ENCODE assay signal across 8 mouse cellular contexts in the genomic region with DNA sequence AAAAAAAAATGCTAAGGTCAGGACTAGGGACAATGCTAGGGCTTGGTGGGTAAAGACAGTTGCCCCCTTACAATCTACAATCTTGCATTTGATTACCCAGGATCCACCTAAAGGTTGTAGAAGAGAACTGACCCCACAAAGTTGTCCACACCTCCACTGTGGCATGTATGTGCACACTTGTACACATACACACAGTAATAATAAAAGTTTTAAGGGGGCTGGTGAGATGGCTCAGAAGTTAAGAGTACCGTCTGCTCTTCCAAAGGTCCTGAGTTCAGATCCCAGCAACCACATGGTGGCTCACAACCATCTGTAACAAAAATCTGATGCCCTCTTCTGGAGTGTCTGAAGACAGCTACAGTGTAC. TPM values are rescaled to one million over a fixed set of nuclear protein-coding genes. Genes with fewer than 3 reads are reported as not detected.
A peak's percentile ranks its signal among the peaks of the same experiment; 100 is the strongest.
DNase-seq lines count a peak whose midpoint lies in the region; ATAC-seq and TF ChIP-seq lines count a peak whose summit lies in the region.

No protein-coding gene starts in this region.

- peak overlapping the region; percentile 87 for H3K4me3 ChIP-seq in liver, embryonic 11.5 days (ENCODE audit: low read depth, low read length)
- no peak overlapping the region; the same call in 1 of the 2 replicates for H3K4me3 ChIP-seq in hindbrain, postnatal 0 days (ENCODE audit: low read length)
- peak overlapping the region; percentile 92 for H3K4me3 ChIP-seq in myocyte
- H3K4me3 ChIP-seq in thymus, adult 2 months (ENCODE audit: control insufficient read depth, insufficient read depth, low read length), result no peak overlapping the region

- peak overlapping the region; percentile 78 for H3K4me2 ChIP-seq in liver, embryonic 11.5 days
- peak overlapping the region; percentile 75 for H3K4me2 ChIP-seq in hindbrain, postnatal 0 days (ENCODE audit: low read depth, low read length)
- H3K4me2 ChIP-seq in myocyte (ENCODE audit: low read depth), result peak overlapping the region; percentile 84

- no peak for ATAC-seq in liver, embryonic 11.5 days (replicated peaks; ENCODE audit: low FRiP score)
- ATAC-seq in hindbrain, postnatal 0 days, result no peak

- no peaks in the 10 kb centered on the region for H3K27me3 ChIP-seq in liver, embryonic 11.5 days (replicated peaks; ENCODE audit: control insufficient read depth, insufficient read depth, low read length)
- no peaks in the 10 kb centered on the region for H3K27me3 ChIP-seq in hindbrain, postnatal 0 days (ENCODE audit: insufficient read depth, low read length)
- H3K27me3 ChIP-seq in myocyte (ENCODE audit: control insufficient read depth, insufficient read depth, insufficient read length), result no peaks in the 10 kb centered on the region
- no peaks in the 10 kb centered on the region for H3K27me3 ChIP-seq in thymus, adult 2 months (ENCODE audit: control insufficient read depth, insufficient read depth, low read length)

- peak overlapping the region; percentile 92; the same call in 1 of the 2 replicates for H3K27ac ChIP-seq in liver, embryonic 11.5 days (ENCODE audit: low read depth, low read length)
- H3K27ac ChIP-seq in hindbrain, postnatal 0 days, result peak overlapping the region; percentile 88; the same call in 1 of the 2 replicates
- H3K27ac ChIP-seq in thymus, adult 2 months (ENCODE audit: control insufficient read depth, insufficient read depth, low read length), result no peak overlapping the region

- no peak for TF ChIP-seq CTCF in hindbrain, postnatal 0 days (IDR thresholded peaks at IDR 0.05; ENCODE audit: low read depth)
- TF ChIP-seq CTCF in thymus, adult 2 months (IDR thresholded peaks at IDR 0.05; ENCODE audit: borderline replicate concordance, control insufficient read depth, extremely low read depth, insufficient read depth, low read length, poor library complexity), result no peak

- no peak for TF ChIP-seq POLR2A in myocyte (IDR thresholded peaks at IDR 0.05; ENCODE audit: insufficient read length, low read depth)
- no peak for TF ChIP-seq POLR2A in thymus, adult 2 months (IDR thresholded peaks at IDR 0.05; ENCODE audit: control insufficient read depth, extremely low read depth, insufficient read depth, low read length, poor library complexity)

- H3K36me3 ChIP-seq in liver, embryonic 11.5 days (ENCODE audit: control insufficient read depth, insufficient read depth, low read length), result peaks cover 2% of the 10 kb centered on the region; the same call in 1 of the 2 replicates
- H3K36me3 ChIP-seq in hindbrain, postnatal 0 days (ENCODE audit: insufficient read depth, low read length), result peaks cover 2% of the 10 kb centered on the region; the same call in 1 of the 2 replicates
- H3K36me3 ChIP-seq in myocyte (ENCODE audit: control insufficient read depth, insufficient read depth), result peaks cover 12% of the 10 kb centered on the region
- H3K36me3 ChIP-seq in thymus, adult 2 months (ENCODE audit: control insufficient read depth, insufficient read depth, low read length), result no peaks in the 10 kb centered on the region; the same call in 1 of the 2 replicates

- H3K4me1 ChIP-seq in liver, embryonic 11.5 days (replicated peaks; ENCODE audit: control insufficient read depth, insufficient read depth, low read length), result peaks cover 3% of the 10 kb centered on the region; the same call in 1 of the 2 replicates
- peaks cover 8% of the 10 kb centered on the region; the same call in 1 of the 2 replicates for H3K4me1 ChIP-seq in hindbrain, postnatal 0 days (ENCODE audit: insufficient read depth, low read length)
- H3K4me1 ChIP-seq in thymus, adult 2 months (replicated peaks; ENCODE audit: control insufficient read depth, insufficient read depth, low read length), result no peaks in the 10 kb centered on the region

- WGBS in liver, embryonic 11.5 days, result 91% methylated on average over 1 of the region's 1 CpGs
- 87% methylated on average over 1 of the region's 1 CpGs for WGBS in hindbrain, postnatal 0 days
- WGBS in thymus, adult 2 months, result 98% methylated on average over 1 of the region's 1 CpGs

- H3ac ChIP-seq in myocyte (ENCODE audit: control insufficient read depth, insufficient read length), result no peak overlapping the region

- peak; percentile 3 for DNase-seq in embryo, embryonic 10.5 days (ENCODE audit: low spot score)
- no peak for DNase-seq in embryo, embryonic 10 days (ENCODE audit: low spot score)
- no peak for DNase-seq in liver, embryonic 11.5 days (ENCODE audit: low spot score)
- no peak for DNase-seq in liver
- no peak for DNase-seq in hindbrain, postnatal 0 days (ENCODE audit: low spot score)
- no peak for DNase-seq in thymus, adult 2 months
- DNase-seq in right cerebral cortex, postnatal 36 days (ENCODE audit: low spot score in 2 of 2), result no peak

- H3K9ac ChIP-seq in liver, embryonic 11.5 days (ENCODE audit: low read depth, low read length), result peak overlapping the region; percentile 86
- no peak overlapping the region; the same call in 1 of the 2 replicates for H3K9ac ChIP-seq in hindbrain, postnatal 0 days (replicated peaks; ENCODE audit: low read length)

- peaks cover 30% of the 10 kb centered on the region for H3K79me2 ChIP-seq in myocyte (ENCODE audit: control insufficient read depth, insufficient read depth)

- no peaks in the 10 kb centered on the region for H3K9me3 ChIP-seq in liver, embryonic 11.5 days (ENCODE audit: control insufficient read depth, low read length)
- no peaks in the 10 kb centered on the region for H3K9me3 ChIP-seq in hindbrain, postnatal 0 days (ENCODE audit: low read length)

TF ChIP-seq in myocyte, 11 proteins besides CTCF, POLR2A, EP300 and RAD21:
- TF ChIP-seq TCF12 (IDR thresholded peaks at IDR 0.05; ENCODE audit: insufficient read depth, poor library complexity, severe bottlenecking) (no peak), USF1 (IDR thresholded peaks at IDR 0.05; ENCODE audit: low read depth) (no peak), TCF3 (IDR thresholded peaks at IDR 0.05; ENCODE audit: insufficient read length, low read depth) (no peak), POLR2AphosphoS2 (IDR thresholded peaks at IDR 0.05; ENCODE audit: insufficient read length, low read depth) (no peak), MYOD1 (IDR thresholded peaks at IDR 0.05; ENCODE audit: control insufficient read depth in 1 of 3, insufficient read length in 2 of 3, low read depth in 2 of 3) (no peak), REST (IDR thresholded peaks at IDR 0.05; ENCODE audit: insufficient read depth, insufficient read length) (no peak), SRF (IDR thresholded peaks at IDR 0.05; ENCODE audit: control insufficient read depth, insufficient read length, low read depth) (no peak), MAX (IDR thresholded peaks at IDR 0.05; ENCODE audit: low read depth) (no peak), E2F4 (IDR thresholded peaks at IDR 0.05; ENCODE audit: insufficient read depth) (no peak), MYOG (IDR thresholded peaks at IDR 0.05; ENCODE audit: control insufficient read depth in 1 of 3, insufficient read depth in 1 of 3, insufficient read length in 2 of 3, low read depth in 2 of 3) (no peak), CEBPB (IDR thresholded peaks at IDR 0.05; ENCODE audit: insufficient read depth, poor library complexity, severe bottlenecking) (no peak)

RNA-seq across cellular contexts. Expression of a gene that starts 1.6 kb away (rescaled TPM):
- 296 and 315 TPM in 2 replicates for polyA plus RNA-seq in liver, embryonic 11.5 days (2014; fragmentation: Nextera tagmentation; extraction: Ambion mirVana)
- total RNA-seq in hindbrain, postnatal 0 days (2014; rRNA removed), result 67.4 and 80.1 TPM in 2 replicates
- polyA plus RNA-seq in hindbrain, postnatal 0 days (2015; fragmentation: Nextera tagmentation; extraction: Ambion mirVana), result 74.1 and 81.1 TPM in 2 replicates
- polyA plus RNA-seq in myocyte (2012; fragmentation: generic; extraction: Trizol), result 204 TPM
- polyA plus RNA-seq in thymus, adult 2 months (2012; rRNA removed), result 187 and 189 TPM in 2 replicates

RNA-seq across cellular contexts. Expression of a gene that starts 28.2 kb away (rescaled TPM):
- polyA plus RNA-seq in liver, embryonic 11.5 days (2014; fragmentation: Nextera tagmentation; extraction: Ambion mirVana), result 39.4 and 45.0 TPM in 2 replicates
- 85.0 and 93.2 TPM in 2 replicates for total RNA-seq in hindbrain, postnatal 0 days (2014; rRNA removed)
- 105 and 107 TPM in 2 replicates for polyA plus RNA-seq in hindbrain, postnatal 0 days (2015; fragmentation: Nextera tagmentation; extraction: Ambion mirVana)
- 57.5 TPM for polyA plus RNA-seq in myocyte (2012; fragmentation: generic; extraction: Trizol)
- polyA plus RNA-seq in thymus, adult 2 months (2012; rRNA removed), result 30.2 and 55.9 TPM in 2 replicates

RNA-seq across cellular contexts. Expression of a gene that starts 42.2 kb away (rescaled TPM):
- polyA plus RNA-seq in liver, embryonic 11.5 days (2014; fragmentation: Nextera tagmentation; extraction: Ambion mirVana), result 50.7 and 52.3 TPM in 2 replicates
- total RNA-seq in hindbrain, postnatal 0 days (2014; rRNA removed), result 4.3 and 5.2 TPM in 2 replicates
- 5.1 and 5.8 TPM in 2 replicates for polyA plus RNA-seq in hindbrain, postnatal 0 days (2015; fragmentation: Nextera tagmentation; extraction: Ambion mirVana)
- polyA plus RNA-seq in myocyte (2012; fragmentation: generic; extraction: Trizol), result 1.4 TPM
- polyA plus RNA-seq in thymus, adult 2 months (2012; rRNA removed), result 4.0 TPM in 2 replicates

RNA-seq across cellular contexts. Expression of a gene that starts 52.6 kb away (rescaled TPM):
- polyA plus RNA-seq in liver, embryonic 11.5 days (2014; fragmentation: Nextera tagmentation; extraction: Ambion mirVana), result 2.7 and 3.2 TPM in 2 replicates
- 237 and 300 TPM in 2 replicates for total RNA-seq in hindbrain, postnatal 0 days (2014; rRNA removed)
- polyA plus RNA-seq in hindbrain, postnatal 0 days (2015; fragmentation: Nextera tagmentation; extraction: Ambion mirVana), result 464 and 483 TPM in 2 replicates
- polyA plus RNA-seq in myocyte (2012; fragmentation: generic; extraction: Trizol), result 2.6 TPM
- polyA plus RNA-seq in thymus, adult 2 months (2012; rRNA removed), result 0.30 and 0.55 TPM in 2 replicates

Comparison
In these comparisons a context has a peak if more than half of its experiments do, and no peak if none do; other contexts are left out.
1. H3K4me3 ChIP-seq: peak in liver, embryonic 11.5 days (single experiment) and myocyte (single experiment); none in hindbrain, postnatal 0 days (single experiment) and thymus, adult 2 months (single experiment).
2. Peak in every context shown above with its lines, with median percentiles within 50 percentile points of each other: H3K4me2 ChIP-seq.